Mouse (Mus musculus): ENCODE measurements around the gene Gm49395. TPM values are rescaled to one million over a fixed set of nuclear protein-coding genes. Genes with fewer than 3 reads are reported as not detected.

Gm49395 gene
- total RNA-seq, 2 experiments from 2014 or later: 10.8 to 13.2 TPM

- DNase-seq: no peak
Measured at GRCm38 (mm10) chr13:114987668-114988067, 114.1 kb downstream of the Gm49395 start.

- peak; percentile 64 for DNase-seq
Measured at GRCm38 (mm10) chr13:114987161-114987560, 114.6 kb downstream of the Gm49395 start.

Other genes with a start within 250 kb of the Gm49395 start
- gene Itga2, start 169.8 kb downstream of the Gm49395 start, total RNA-seq (2021): 1 to 10 TPM; 4.4 to 4.7 TPM
- 10 to 100 TPM; 21.8 to 25.0 TPM for gene Pelo, start 11.7 kb downstream of the Gm49395 start, total RNA-seq (2021)
- 10 to 100 TPM; 42.4 to 59.2 TPM for gene Itga1, start within 50 bp of the Gm49395 start, total RNA-seq (2021)